Mouse (Mus musculus): Measurements from ENCODE around the gene Rpp21.

GRCm38 (mm10) chr17:36233572-36233971, 24.3 kb downstream of the Rpp21 start:
- TF ChIP-seq CTCF (IDR thresholded peaks at IDR 0.05; ENCODE audit: insufficient read depth, low read depth, low read length) (no peak), POLR2A (IDR thresholded peaks at IDR 0.05; ENCODE audit: insufficient read depth, low read depth, low read length) (no peak)
